11 mouse cellular contexts compared by ENCODE assay signal in the genomic region with DNA sequence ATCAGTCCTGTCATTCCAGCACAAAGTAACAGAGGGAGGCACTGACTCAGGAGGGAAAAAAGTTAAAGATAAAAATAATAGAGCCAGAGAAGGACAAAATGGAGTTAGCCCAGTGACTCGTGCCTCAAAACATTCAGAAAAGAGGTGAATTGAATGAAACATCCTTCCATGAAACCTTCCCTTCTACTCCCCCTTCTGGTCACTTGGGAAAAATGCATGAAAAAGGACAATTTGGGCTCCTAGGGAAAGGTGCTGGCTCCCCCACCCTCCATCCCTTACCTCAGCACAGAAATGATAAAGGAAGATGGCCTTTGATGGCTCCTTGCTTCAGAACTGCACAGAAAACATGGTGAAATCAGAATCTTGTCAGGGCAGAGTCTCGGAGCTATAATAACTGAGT. TPM values are rescaled to one million over a fixed set of nuclear protein-coding genes. Genes with fewer than 3 reads are reported as not detected.
DNase-seq lines count a peak whose midpoint lies in the region; ATAC-seq and TF ChIP-seq lines count a peak whose summit lies in the region.
"Had no signal": no experiment of that assay in that cellular context is flagged by ENCODE, and none has a peak within 500 bp of the region (broad histone marks: within the 10 kb centered on the region; RNA-seq: fewer than 3 reads in every experiment).

No protein-coding gene starts in this region.

- H3K4me3 ChIP-seq in layer of hippocampus, adult 2 months: no peak overlapping the region
- H3K4me3 ChIP-seq: embryonic facial prominence, embryonic 12.5 days; neural tube, embryonic 13.5 days had no signal

- no peak overlapping the region for H3K27ac ChIP-seq in layer of hippocampus, adult 2 months
- H3K27ac ChIP-seq: embryonic facial prominence, embryonic 12.5 days; neural tube, embryonic 13.5 days had no signal

- peak; percentile 56 to 58 for DNase-seq in cerebellum, postnatal 14 days
- DNase-seq in layer of hippocampus, adult 2 months (ENCODE audit: low spot score in 2 of 2): no peak
- DNase-seq in layer of hippocampus, postnatal 10 days (ENCODE audit: low spot score in 2 of 2): no peak
- peak; percentile 38 for DNase-seq in forelimb bud, embryonic 11.5 days (ENCODE audit: low read depth, low spot score)
- DNase-seq in testis, postnatal 14 days (ENCODE audit: low spot score): no peak
- DNase-seq in layer of hippocampus, postnatal 25 days (ENCODE audit: extremely low spot score in 1 of 2, low spot score in 1 of 2): no peak
- DNase-seq: left cerebral cortex, postnatal 4 days had no signal

- no peak for ATAC-seq in cerebellum, adult (ENCODE audit: insufficient number of reproducible peaks, low FRiP score, low TSS enrichment)
- peak; percentile 67 for ATAC-seq in CD4-positive, CD25-positive, alpha-beta regulatory T cell, adult 4 months

- peak; percentile 87 for TF ChIP-seq CTCF in layer of hippocampus, adult 2 months (conservative IDR thresholded peaks at IDR 0.05)

RNA-seq across cellular contexts. Expression of a gene that starts 8.6 kb away (rescaled TPM):
- total RNA-seq in layer of hippocampus, adult 2 months (2021): 10 to 100 TPM; 29.2 to 31.4 TPM
- 10 to 100 TPM; 30.0 to 31.1 TPM for total RNA-seq in layer of hippocampus, postnatal 10 days (2021)
- polyA plus RNA-seq in CD4-positive, CD25-positive, alpha-beta regulatory T cell, adult 4 months (2017; shearing (Covaris generic)): 10 to 100 TPM; 10.2 to 12.6 TPM
- 10 to 100 TPM; 29.4 to 29.6 TPM for total RNA-seq in layer of hippocampus, postnatal 25 days (2021)

RNA-seq across cellular contexts. Expression of a gene that starts 14.9 kb away (rescaled TPM):
- 100 to 1,000 TPM; 254 to 279 TPM for total RNA-seq in layer of hippocampus, adult 2 months (2021)
- total RNA-seq in layer of hippocampus, postnatal 10 days (2021): 100 to 1,000 TPM; 176 to 186 TPM
- under 1 TPM; 0.32 to 0.44 TPM for polyA plus RNA-seq in CD4-positive, CD25-positive, alpha-beta regulatory T cell, adult 4 months (2017; shearing (Covaris generic))
- total RNA-seq in layer of hippocampus, postnatal 25 days (2021): 100 to 1,000 TPM; 242 to 243 TPM

RNA-seq across cellular contexts. Expression of a gene that starts 30.8 kb away (rescaled TPM):
- total RNA-seq in layer of hippocampus, adult 2 months (2021): 100 to 1,000 TPM; 243 to 251 TPM
- total RNA-seq in layer of hippocampus, postnatal 10 days (2021): 100 to 1,000 TPM; 221 to 225 TPM
- not detected for polyA plus RNA-seq in CD4-positive, CD25-positive, alpha-beta regulatory T cell, adult 4 months (2017; shearing (Covaris generic))
- total RNA-seq in layer of hippocampus, postnatal 25 days (2021): 100 to 1,000 TPM; 235 to 265 TPM

RNA-seq across cellular contexts. Expression of a gene that starts 38.9 kb away (rescaled TPM):
- 10 to 100 TPM; 38.9 to 48.2 TPM for total RNA-seq in layer of hippocampus, adult 2 months (2021)
- total RNA-seq in layer of hippocampus, postnatal 10 days (2021): 10 to 100 TPM; 51.1 to 59.8 TPM
- 10 to 100 TPM; 54.6 to 66.7 TPM for polyA plus RNA-seq in CD4-positive, CD25-positive, alpha-beta regulatory T cell, adult 4 months (2017; shearing (Covaris generic))
- total RNA-seq in layer of hippocampus, postnatal 25 days (2021): 10 to 100 TPM; 34.3 to 43.4 TPM

RNA-seq across cellular contexts. Expression of a gene that starts 39.1 kb away (rescaled TPM):
- total RNA-seq in layer of hippocampus, adult 2 months (2021): under 1 TPM in 1 of 2 experiments, not detected in 1; 0.66 TPM
- total RNA-seq in layer of hippocampus, postnatal 10 days (2021): not detected
- not detected for polyA plus RNA-seq in CD4-positive, CD25-positive, alpha-beta regulatory T cell, adult 4 months (2017; shearing (Covaris generic))
- total RNA-seq in layer of hippocampus, postnatal 25 days (2021): not detected
- polyA plus RNA-seq: embryonic facial prominence, embryonic 12.5 days; neural tube, embryonic 13.5 days had no signal

Comparison
In these comparisons a context has a peak if more than half of its experiments do, and no peak if none do; other contexts are left out.
1. DNase-seq: peak in cerebellum, postnatal 14 days (2 of 2) and forelimb bud, embryonic 11.5 days (single experiment); none in layer of hippocampus, adult 2 months (0 of 2), layer of hippocampus, postnatal 10 days (0 of 2), testis, postnatal 14 days (single experiment) and layer of hippocampus, postnatal 25 days (0 of 2).